Mouse (Mus musculus): Measurements from ENCODE around the gene Aars2. TPM values are rescaled to one million over a fixed set of nuclear protein-coding genes. Genes with fewer than 3 reads are reported as not detected.

Aars2 gene
- total RNA-seq, 2 experiments from 2014 or later, result 20.1 to 20.2 TPM

DNA sequence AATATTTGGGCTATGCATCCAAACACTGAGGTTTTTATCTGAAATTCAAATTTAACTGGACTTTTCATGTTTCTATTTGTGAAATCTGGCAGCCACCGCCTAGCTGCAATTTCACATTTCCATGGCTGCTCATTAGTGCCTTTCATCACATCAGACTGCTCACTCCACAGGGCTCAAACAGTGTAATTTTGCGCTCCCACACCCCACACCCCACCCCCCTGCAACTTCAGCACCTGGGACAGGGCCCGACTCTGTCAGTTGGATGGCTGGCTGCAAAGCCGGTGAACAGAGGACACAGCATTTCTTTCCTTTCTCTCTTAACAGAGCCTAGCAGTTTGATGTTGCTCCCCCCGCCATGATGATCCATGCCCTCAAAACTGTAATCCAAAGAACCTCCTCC lies 29.6 kb downstream of the Aars2 start:
- no peak for DNase-seq (ENCODE audit: low spot score)
- intact Hi-C loops (cut with DNase I), result no loop called here

DNA sequence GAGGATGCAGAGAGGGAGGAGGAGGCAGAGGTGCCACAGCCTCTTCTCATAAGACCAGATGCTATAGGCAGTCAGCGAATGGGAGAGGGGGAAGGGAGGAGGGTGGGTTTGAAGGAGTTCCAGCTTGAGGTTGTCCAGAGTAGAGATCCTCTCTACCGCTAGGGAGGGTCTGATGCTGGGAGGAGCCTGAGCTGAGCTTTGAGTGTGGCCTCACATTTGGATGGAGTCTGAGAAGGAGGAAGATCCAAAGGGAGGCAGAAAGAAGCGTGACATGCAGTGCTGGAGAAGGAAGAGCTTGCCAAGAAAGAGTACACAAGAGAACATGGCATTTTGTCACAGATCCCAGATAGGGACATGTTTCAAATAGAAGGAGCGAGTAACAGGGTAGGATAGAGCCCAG lies 31.8 kb downstream of the Aars2 start:
- DNase-seq (ENCODE audit: low spot score), result no peak
- intact Hi-C loops (cut with DNase I), result no loop called here

DNA sequence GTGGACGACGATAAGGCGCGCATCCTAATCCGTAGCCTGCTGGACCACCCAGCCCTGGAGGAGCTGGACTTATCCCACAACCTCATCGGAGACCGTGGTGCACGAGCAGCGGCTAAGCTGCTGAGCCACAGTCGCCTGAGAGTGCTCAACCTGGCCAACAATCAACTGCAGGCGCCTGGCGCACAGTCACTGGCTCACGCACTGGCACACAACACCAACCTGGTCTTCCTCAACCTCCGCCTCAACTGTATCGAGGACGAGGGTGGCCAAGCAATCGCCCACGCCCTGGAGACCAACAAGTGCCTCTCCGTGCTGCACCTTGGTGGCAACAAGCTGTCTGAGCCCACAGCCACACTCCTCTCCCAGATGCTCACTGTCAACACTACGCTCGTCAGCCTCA lies 33.0 kb downstream of the Aars2 start:
- intact Hi-C loops (cut with DNase I), result no loop called here

DNA sequence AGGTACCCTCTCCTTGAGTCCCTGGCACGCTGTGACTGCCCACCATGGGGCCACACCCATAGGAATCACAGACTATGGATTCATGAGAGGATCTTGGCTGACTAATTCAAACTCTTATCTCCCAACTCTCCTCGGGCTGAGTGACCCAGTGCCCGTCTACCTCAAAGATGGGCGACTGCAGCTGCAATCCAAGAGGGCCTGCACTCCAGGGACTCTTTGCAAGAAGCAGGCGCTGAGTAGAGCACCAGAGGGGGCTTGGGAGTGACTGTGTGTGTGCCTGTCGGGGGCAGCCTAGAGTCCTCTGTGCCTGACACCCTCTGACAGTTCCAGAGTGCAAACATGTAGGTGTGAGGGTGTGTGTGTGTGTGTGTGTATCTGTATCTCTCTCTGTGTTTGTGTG lies 35.5 kb downstream of the Aars2 start:
- DNase-seq (ENCODE audit: low spot score), result no peak
- intact Hi-C loops (cut with DNase I), result no loop called here

More for the DNA sequence above, 33.0 kb downstream of the Aars2 start:
- DNase-seq (ENCODE audit: low spot score), result no peak

DNA sequence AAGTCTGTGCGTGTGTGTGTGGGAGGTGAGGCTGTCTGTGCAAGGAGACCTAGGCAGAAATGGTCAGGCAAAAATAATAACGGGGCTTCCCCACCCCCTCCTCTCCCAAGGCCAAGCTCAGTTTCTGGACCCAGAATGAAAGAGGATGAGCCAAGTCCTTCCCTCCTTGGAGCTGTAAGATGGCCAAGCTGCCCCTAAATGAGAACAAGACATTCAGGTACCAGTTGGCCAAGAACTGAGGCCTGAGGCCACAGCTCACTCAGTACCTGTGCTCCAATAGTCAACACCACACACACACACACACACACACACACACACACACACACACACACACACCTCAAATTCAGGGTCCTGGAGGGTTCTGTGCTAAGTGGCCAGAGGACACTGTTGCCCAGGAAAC lies 36.1 kb downstream of the Aars2 start:
- DNase-seq (ENCODE audit: low spot score), result no peak
- intact Hi-C loops (cut with DNase I), result no loop called here

DNA sequence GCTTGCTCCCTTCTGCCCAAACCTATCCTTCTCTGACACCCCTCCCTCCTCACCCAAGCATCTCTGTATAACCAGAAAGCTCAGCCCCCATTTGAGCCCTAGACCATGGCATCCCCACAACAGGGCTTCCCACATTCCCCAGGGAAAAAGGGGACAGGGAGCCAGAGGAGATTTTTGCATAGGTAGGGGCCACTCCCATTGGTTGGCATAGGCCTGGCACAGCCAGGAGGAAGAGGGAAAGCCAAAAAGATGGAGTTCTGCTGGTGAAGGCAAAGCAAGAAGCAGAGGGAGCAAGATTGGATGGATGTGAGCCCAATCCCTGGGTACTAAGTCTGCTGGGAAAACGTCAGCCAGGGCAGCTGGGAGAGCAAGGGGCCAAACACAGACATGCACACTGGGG lies 36.5 kb downstream of the Aars2 start:
- intact Hi-C loops (cut with DNase I), result no loop called here

DNA sequence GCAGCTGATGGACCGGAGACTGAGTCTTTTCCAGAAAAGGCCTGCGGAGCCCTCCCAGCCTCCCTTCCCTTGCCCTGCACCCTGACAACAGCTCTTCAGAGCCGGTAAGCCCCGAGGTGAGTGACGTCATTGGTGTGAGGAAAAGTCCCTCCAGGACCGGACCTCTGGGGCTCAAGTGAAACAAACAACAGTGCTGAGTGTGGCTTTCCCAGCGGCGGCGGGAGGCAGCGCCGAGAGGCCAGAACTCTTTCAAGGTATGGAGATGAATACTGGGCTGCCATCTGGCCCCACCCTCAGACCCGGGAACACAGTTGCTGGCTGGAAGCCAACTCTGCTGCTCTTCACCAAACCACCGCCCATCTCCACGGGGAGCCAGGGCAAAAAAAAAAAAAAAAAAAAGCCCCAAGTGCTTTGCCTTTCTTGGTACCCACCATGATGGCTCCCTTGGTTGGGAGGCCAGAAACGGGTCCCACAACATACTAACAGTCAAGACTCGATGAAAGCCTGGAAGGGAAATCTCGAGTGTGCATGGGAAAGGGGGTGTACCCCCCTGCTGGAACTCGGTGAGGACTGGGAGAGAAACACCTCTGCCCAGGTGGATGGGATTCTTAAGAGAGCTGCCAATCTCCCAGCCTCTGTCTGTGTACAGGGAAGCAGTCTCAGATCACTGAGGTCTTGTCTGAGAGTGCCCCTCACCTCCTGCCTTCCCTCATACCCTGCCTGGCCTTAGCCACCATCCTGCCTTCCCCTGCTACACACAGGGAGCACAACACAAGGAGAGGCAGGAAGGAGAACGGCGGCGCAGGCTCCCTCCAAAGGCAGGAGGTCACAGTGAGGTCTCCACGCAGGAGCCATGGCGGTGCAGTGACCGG lies 37.6 kb downstream of the Aars2 start:
- intact Hi-C loops (cut with DNase I), result no loop called here
- no peak for DNase-seq (ENCODE audit: low spot score)

More for the DNA sequence above, 36.5 kb downstream of the Aars2 start:
- DNase-seq (ENCODE audit: low spot score), result no peak

DNA sequence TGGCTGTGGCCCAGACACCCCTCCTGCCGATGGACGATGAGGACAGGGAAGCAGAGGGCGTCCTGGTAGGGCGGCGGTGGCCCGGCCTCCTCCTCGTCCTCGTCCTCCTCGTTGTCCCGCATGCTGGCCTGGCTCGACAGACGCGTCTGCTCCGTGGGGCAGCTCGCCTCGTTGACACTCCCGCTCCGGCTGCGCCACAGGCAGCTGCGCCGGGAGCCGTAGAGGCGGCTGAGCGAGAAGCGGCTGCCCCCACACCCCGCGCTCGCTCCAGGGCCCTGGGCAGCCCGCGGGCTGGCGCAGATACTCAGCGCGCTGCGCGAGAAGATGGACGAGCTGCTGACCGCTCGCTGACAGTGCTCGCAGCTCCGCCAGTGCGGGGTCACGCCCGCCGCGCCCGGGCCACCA lies 38.2 kb downstream of the Aars2 start:
- intact Hi-C loops (cut with DNase I), result no loop called here
- DNase-seq (ENCODE audit: low spot score), result no peak

DNA sequence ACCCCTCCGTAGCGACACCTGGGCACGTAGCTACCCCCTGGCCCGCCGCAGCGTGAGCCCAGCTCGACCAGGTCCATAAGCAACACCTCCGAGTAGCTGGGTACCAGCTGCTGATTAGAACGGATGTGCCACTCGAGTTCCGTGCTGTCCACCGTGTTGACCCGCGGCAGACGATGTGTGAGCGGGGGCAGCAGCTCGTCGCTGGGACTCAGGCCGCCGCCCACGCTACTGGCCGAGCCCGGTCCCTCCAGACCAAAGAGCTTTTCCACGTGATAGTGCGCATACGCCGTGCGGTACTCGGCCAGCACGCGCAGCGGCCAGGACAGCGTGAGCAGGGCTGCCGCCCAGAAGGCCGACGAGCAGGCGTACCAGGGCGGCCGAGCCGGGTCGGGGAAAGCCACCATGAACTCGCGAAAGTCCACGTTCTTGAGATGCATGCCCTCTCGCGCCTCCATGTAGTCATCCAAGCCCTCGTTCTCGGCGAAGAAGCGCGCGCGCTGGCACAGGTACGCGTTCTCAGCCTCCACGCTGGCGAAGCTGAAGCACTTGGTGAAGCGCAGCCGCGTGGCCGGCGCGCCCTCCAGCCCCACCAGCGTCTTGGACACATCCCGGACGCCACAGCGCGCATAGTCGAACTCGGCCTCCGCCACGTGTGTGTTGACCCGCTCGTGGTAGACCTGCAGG lies 38.8 kb downstream of the Aars2 start:
- intact Hi-C loops (cut with DNase I), result no loop called here
- no peak for DNase-seq (ENCODE audit: low spot score)

DNA sequence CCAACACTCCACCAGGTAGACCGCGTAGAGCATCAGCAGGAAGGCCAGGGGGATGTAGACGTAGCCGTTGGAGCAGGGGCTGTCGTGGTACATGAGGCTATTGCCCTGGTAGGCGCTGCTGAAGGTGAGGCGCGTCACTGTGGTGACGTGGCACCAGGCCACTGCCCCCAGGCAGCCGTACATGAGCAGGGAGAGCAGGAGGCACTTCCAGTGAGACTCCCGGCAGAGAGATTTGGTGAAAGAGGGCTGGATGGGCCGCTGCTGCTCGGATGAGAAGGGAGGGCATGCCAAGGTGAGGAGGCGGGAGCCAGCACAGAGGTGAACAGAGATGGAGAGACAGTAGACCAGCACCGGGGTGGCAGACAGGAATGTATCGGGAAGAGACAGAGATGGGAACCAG lies 40.3 kb downstream of the Aars2 start:
- intact Hi-C loops (cut with DNase I), result no loop called here
- no peak for DNase-seq (ENCODE audit: low spot score)

DNA sequence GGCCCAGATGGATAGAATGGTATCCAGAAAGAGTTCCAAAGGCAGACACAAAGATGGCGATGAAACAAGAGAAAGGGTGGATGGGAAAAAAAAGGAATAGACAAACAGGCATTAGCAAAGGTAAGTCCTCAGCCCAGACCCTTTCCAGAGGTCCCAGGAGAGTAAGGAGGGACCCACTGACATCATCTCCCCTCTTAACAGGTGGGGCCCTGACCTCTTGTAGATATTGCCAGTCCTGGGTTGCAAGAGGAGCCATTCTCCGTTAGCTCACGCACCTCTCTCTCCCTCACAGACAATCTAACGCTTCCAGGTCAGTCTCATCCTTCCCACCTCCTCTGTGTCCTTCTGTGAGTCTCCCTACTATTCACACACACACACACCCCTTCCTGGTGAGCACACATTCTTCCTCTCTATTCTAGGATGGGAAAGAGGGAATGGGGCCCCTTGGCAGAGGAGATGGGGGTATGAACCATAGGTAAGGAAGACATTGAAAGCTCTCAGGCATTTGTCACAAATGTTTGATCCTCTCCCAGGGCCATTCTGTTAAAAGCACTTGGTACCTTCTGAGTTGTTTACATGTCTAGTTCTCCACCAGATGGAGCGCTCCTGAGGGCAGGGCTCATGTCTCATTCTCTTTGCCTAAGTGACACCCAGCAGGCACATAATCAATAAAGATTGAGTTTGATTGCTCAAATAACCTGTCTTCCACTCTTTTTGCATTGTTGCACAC lies 41.0 kb downstream of the Aars2 start:
- DNase-seq (ENCODE audit: low spot score), result no peak
- intact Hi-C loops (cut with DNase I), result no loop called here

DNA sequence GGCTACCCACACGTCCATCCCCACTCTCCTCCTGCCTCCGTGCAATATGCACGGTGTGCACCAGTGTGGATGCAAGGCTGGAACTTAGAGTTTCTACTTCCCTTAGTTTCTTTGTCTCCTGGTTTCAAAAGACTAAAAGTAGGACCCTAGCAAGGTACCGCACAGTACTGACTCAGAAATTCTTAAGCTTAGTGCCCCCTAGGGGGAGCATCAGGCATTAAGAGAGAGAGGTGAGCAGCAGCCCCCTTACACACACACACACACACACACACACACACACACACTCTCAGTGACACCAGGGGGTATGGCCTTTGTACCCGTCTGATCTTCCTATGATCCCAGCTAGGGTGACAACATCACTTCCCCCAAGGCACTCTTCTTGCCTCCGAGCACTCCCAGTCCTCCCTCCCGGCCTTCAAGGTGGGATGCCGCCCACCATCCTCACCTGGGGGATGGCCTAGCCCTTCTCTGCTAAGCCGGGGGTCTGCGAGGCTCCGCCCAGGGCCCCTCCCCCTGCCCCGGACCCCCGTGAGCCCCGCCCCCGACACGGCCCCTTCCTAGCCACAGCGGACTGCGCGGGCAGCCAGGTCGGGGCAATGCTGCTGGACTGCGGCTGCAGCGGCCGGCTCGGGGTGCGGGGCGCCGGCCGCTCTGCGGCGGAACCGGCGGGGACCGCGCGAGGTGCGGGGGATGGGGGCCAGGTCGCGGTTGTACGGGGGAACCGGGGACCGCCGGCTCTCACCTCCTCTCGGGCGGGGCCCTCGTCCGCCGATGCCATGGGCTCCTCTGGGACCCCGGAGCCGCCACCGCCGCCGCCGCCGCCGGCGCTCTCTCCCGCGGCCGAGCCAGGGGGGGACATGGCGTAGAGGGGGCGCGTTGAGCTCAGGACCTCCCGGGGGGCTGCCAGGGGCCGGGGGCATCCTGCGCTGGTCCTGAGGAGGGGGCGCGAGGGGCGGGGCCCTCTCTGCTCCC lies 42.2 kb downstream of the Aars2 start:
- DNase-seq (ENCODE audit: low spot score), result no peak
- intact Hi-C loops (cut with DNase I), result no loop called here

DNA sequence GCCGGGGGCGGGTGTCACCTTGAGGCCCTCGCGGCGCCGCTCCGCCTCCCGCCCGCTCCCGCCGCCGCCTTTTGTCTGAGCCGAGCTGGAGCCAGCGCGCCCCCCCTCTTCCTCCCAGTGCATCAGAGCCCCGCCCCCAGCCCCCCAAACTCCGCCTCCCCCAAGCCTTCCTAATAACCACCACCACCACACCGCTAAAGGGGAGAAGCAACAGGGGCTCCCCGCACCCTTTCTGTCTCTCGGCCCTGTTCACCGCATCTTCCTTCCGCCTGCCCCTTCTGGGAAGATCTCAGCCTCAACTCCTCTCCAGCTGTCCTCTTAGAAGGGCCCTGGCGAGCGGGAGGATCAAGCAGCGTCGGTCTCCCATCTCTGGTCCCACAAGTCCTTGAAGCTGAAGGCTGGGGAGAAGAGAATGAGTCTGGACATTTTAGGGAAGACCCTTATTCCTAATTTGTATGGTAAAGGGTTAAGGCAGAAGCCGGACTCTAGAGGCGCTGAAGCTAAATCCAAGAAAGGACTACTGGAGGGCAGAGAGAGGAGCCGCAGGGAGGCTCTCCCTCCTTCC lies 43.1 kb downstream of the Aars2 start, which contains the start of gene Tmem151b:
Gene Tmem151b, minus strand, starts transcription at position 61 of the 565 bp plus-strand sequence.
- DNase-seq (ENCODE audit: low spot score), result no peak
- intact Hi-C loops (cut with DNase I), result no loop called here

DNA sequence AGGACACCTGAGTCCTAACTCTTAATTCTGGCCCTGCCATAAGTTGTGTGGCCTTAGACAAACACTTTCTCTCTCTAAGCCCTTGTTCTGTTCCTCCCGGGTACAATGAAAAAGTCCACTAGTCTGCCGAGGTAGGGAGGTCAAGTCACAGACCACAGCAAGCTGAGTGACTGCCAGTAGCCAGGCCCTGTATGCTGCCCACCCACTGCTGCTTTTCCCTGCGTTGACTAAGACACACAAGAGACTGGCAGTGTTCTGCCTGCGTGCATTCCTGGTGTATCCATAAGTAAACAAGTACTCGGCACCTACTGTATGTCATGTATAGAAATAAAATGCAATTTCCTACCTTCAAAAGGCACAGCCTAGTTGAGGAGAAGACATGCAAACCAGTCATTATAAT lies 43.6 kb downstream of the Aars2 start:
- intact Hi-C loops (cut with DNase I), result no loop called here
- DNase-seq (ENCODE audit: low spot score), result no peak

DNA sequence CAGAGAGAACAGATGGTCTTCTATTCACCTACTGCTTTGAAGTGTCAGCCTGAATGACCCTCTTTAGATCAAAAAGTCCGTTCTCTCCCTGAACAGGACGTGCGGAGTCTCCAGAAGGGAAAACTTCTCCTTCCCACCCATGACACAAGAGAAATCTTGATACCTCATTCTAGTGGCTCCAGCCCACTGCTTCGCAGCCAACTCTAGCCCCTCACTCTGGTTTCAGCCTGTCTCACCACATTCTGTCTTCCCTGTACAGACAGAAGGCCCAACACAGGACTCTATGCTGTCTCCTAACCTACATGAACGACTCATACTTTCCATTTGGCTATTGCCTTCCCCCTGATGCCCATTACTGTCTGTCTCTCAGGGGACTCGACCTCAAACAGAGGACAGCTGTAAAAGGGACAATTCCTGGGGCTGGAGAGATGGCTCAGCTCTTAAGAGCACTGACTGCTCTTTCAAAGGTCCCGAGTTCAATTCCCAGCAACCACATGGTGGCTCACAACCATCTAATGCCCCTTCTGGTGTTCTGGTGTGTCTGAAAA lies 44.7 kb downstream of the Aars2 start:
- intact Hi-C loops (cut with DNase I), result no loop called here
- DNase-seq (ENCODE audit: low spot score), result no peak

DNA sequence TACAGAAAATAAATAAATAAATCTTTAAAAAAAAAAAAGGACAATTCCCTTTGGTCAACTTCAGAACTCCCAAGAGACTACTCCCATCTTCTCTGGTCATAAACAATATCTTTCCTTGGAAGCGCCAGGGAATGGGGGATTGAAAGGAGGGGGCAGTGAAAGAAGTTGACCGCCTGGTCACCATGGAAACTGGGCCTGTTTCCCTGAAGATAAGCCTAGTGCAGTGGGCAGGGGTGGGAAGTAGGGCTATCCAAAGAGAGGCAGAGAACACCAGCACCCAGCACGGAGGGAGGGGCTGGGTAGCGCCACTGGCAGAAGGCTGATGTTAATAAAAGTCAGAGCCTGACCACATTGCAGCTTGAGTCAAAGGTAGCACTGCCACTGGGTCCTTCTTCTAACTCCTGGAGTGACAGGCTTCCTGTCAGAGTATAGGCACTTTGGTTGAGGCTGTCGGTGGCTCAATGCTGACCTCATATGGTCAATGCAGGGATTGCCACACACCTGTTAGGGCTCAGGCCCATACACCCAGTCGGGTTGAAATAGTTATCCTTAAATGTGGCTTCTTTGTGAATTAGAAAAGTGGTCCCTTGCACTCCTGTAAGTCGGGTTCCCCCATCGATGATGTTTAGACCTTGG lies 45.3 kb downstream of the Aars2 start:
- intact Hi-C loops (cut with DNase I), result loop anchor here (1.0 kb wide), 2 partner anchors 36 to 74 kb away; no protein-coding TSS in a partner anchor
- DNase-seq (ENCODE audit: low spot score), result no peak

DNA sequence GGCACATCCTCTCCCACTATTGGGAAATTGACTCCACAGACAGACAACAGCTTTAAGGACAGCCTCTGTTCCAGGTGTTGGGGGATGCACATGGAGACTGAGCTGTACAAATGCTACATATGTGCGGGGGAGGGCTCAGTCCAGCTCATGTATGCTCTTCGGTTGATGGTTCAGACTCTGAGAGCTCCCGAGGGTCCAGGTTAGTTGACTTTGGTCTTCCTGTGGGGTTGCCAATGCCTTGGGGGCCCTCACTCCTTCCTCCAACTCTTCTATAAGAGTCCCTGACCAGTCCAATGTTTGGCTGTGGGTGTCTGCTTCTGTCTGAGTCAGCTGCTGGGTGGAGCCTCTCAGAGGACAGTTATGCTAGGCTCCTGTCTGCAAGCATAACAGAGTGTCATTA lies 46.4 kb downstream of the Aars2 start:
- no peak for DNase-seq (ENCODE audit: low spot score)
- intact Hi-C loops (cut with DNase I), result no loop called here

DNA sequence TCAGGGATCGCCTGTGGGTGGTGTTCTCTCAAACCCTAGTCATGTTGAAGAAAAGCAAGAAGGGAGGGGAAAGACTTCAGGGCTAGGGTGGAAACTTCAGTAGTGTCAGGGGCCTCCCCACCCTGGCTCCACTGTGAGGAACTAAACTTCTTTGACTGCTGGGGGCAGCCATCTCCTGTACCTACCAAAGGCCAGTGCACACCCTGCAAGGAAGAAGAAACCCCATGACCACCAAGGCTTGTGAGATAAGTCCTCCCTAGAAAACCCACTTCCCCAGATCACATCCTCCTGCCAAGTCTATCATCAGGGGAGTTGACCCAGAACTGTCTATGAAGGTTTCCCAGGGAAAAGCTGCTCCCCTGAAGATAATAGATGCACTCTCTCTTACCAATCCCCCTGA lies 47.8 kb downstream of the Aars2 start:
- intact Hi-C loops (cut with DNase I), result no loop called here

More for the DNA sequence above, 47.8 kb downstream of the Aars2 start:
- DNase-seq (ENCODE audit: low spot score), result no peak

All from heart, postnatal 25 days (tissue).